Mouse (Mus musculus) erythroblast, embryonic 14.5 days (primary cell): ENCODE data around the gene A730015C16Rik.

Source experiments
- GATA1 ChIP-seq: IDR thresholded peaks from 2 replicates; pipeline ENCODE4 v1.6.1; 2012; ENCODE audit warnings: low read length, inconsistent platforms, mixed read lengths
- TAL1 ChIP-seq: IDR thresholded peaks from 3 replicates; pipeline ENCODE4 v1.6.1; 2012; ENCODE audit warnings: low read length, inconsistent platforms, mixed read lengths

DNA sequence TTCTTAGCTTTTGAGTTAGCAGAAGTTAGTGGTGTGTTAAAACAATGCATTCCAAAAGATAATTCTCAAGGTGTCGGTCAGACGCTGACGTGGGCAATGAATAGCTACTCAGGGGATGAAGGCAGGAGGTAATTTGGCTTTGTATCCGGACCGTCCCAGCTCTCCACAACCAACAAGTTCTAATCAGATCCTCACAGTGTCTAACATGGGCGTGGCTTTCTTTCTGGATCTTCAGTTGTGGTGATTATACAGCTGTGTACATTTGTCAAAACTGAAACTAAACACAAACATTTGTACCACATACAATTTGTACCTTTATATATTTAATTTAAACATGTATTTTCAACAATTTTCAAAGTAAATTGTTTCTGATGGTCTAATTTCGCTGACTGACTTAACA lies 18.4 kb upstream of the A730015C16Rik start:
- no peak for TF ChIP-seq TAL1
- TF ChIP-seq GATA1, result peak; percentile 13; the same call in 1 of the 2 replicates
